Mouse (Mus musculus) forebrain, embryonic 14.5 days (tissue): ENCODE results near the gene Gm7030. TPM values are rescaled to one million over a fixed set of nuclear protein-coding genes. Genes with fewer than 3 reads are reported as not detected.
"Not testable (repeated sequence)": the region's sequence is repeated elsewhere in the genome, so short reads cannot be mapped to it uniquely, and the experiment has no call there.

Experiments
- ATAC-seq: fragments of 200-750 bp; cut with Nextera tagmentation; 2 replicates; pipeline ENCODE4 v1.8.0; 2017; ENCODE audit warnings: mild to moderate bottlenecking, moderate library complexity
- DNase-seq: peaks from one replicate; pipeline ENCODE4 v3.0.0-alpha.2; 2015; ENCODE audit warnings: low spot score
- H3K27ac ChIP-seq: fragments of 300-500 bp; sonication (generic); 2 replicates; pipeline ENCODE4 v1.5.1; 2014; ENCODE audit warnings: low read depth, mild to moderate bottlenecking, control low read depth, low read length, moderate library complexity
- H3K27me3 ChIP-seq: fragments of 300-500 bp; sonication (generic); replicated peaks from 2 replicates; pipeline ENCODE4 v1.6.1; 2014; ENCODE audit warnings: low read length, control low read depth, mixed read lengths; ENCODE audit not compliant: control insufficient read depth, insufficient read depth
- H3K36me3 ChIP-seq: fragments of 300-500 bp; sonication (generic); 2 replicates; pipeline ENCODE4 v1.6.1; 2014; ENCODE audit warnings: low read length, control low read depth; ENCODE audit not compliant: control insufficient read depth, insufficient read depth
- H3K4me1 ChIP-seq: fragments of 300-500 bp; sonication (generic); 2 replicates; pipeline ENCODE4 v1.6.1; 2014; ENCODE audit warnings: antibody characterized with exemption, low read length, control low read depth; ENCODE audit not compliant: control insufficient read depth, insufficient read depth
- H3K4me2 ChIP-seq: fragments of 300-500 bp; sonication (generic); 2 replicates; pipeline ENCODE4 v1.6.1; 2014; ENCODE audit warnings: mild to moderate bottlenecking, control low read depth, low read length
- H3K4me3 ChIP-seq: fragments of 300-500 bp; sonication (generic); 2 replicates; pipeline ENCODE4 v1.5.1; 2014; ENCODE audit warnings: low read depth, low read length, control low read depth
- H3K9ac ChIP-seq: fragments of 300-500 bp; sonication (generic); 2 replicates; pipeline ENCODE4 v1.6.1; 2014; ENCODE audit warnings: mild to moderate bottlenecking, low read length, control low read depth, moderate library complexity
- H3K9me3 ChIP-seq: fragments of 300-500 bp; sonication (generic); replicated peaks from 2 replicates; pipeline ENCODE4 v1.6.1; 2016; ENCODE audit warnings: low read length, control low read depth, mixed read lengths; ENCODE audit not compliant: control insufficient read depth
- WGBS: fragments of 180-500 bp; shearing (Covaris S2); extraction: QIAGEN DNeasy Blood & Tissue Kit; methylation state at CpG from one replicate; pipeline ENCODE4 v1.1.7; 2014; 5-methylcytosine and 5-hydroxymethylcytosine counted together
- polyA plus RNA-seq: library from polyadenylated mRNA; unstranded; fragments of >200 nt; fragmentation: Nextera tagmentation; extraction: Ambion mirVana; gene quantifications from 2 replicates; pipeline ENCODE4 v1.2.1, GENCODE M21; 2014

Gene Gm7030
- polyA plus RNA-seq, 1 experiment from 2014 or later = not detected

DNA sequence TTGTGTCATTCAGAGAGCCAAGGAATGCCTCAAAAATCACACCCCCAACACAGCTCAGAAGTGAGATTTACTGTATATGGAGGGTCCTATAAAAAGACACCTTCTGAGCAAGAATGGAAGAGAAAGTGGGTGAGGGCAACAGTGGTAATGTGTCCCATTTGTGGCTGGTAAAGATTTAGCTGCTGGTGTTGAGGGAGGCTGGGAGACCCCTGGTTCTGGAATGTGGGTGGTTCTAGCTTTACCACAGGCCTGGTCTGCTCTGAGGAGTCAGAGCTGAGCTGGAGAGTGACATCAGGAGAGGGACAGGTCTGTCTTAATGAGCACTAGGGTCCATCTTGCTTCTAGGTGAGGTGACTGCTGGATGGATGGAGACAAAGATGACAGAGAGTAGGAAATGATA lies 36.7 kb downstream of the Gm7030 start:
- H3K27ac ChIP-seq, H3K4me3 ChIP-seq, H3K4me1 ChIP-seq, ATAC-seq, DNase-seq, H3K4me2 ChIP-seq, H3K36me3 ChIP-seq, H3K9me3 ChIP-seq, H3K27me3 ChIP-seq, H3K9ac ChIP-seq: not testable (repeated sequence)

DNA sequence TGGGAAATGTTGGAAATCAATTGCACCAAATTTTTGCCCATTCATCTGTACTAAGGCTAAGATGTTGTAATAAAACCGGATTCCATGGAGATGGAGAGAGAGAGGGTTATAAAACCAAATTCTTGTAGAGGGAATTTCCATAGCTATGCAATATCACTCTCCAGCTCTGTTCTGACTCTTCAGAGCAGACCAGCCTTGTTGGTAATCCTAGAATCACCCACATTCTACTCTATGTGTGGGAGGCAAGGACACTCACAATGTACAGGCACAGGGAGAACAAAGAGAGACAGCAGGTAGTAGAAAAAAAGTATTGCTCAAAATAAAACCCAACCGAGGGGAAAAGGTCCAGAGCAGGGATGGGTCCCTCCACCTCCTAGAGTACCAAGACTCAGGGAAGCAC lies 37.3 kb downstream of the Gm7030 start:
- WGBS = no CpG with 5 or more reads among the region's 2 CpGs
- H3K4me1 ChIP-seq, H3K27ac ChIP-seq, H3K4me2 ChIP-seq, H3K9ac ChIP-seq, H3K9me3 ChIP-seq, ATAC-seq, DNase-seq, H3K36me3 ChIP-seq, H3K4me3 ChIP-seq, H3K27me3 ChIP-seq: not testable (repeated sequence)

DNA sequence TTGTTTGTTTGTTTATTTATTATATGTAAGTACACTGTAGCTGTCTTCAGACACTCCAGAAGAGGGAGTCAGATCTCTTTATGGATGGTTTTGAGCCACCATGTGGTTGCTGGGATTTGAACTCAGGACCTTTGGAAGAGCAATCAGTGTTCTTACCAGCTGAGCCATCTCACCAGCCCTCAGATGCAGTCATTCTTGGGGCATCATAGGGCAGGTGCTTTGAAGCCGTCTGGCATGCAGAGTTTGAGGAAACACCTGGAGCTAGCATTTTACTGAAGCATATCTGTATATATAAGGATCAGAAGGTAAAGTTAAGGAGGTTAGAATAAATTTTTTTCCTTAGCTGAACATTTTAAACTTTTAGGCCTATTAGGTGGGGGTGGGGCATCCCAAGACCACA lies 43.2 kb downstream of the Gm7030 start:
- H3K4me1 ChIP-seq, H3K27me3 ChIP-seq, H3K36me3 ChIP-seq, ATAC-seq, H3K9me3 ChIP-seq, H3K4me2 ChIP-seq, DNase-seq, H3K4me3 ChIP-seq, H3K9ac ChIP-seq, H3K27ac ChIP-seq: not testable (repeated sequence)
- 82% methylated on average over 1 of the region's 1 CpGs for WGBS

DNA sequence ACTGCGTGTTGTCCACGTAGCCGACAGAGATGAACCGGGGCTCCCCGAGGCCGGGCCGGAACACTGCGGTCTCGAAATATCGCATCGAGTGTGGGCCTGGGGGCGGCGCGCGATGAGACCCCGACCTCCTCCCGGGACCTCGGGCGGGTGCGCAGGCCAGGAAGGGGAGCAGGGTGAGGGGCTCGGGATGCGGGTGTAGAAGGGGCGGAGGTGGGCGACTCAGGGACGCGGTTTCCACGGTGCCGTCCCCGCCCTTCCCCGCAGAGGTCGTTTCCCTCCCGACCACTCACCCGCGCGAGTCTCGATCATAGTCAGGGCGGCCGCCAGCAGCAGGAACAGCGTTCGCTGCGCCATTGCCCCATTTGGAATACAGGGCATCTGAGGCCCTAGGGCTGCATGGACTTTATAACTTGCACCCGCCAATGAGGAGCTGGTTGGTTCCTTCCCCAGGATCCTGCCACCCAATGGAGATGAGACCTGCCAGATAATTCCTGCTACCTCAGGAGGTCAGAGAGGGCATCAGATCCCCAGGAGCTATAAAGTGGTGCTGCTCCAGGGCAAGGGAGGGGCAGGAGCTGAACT lies 45.3 kb downstream of the Gm7030 start:
- H3K27me3 ChIP-seq = no peaks in the 10 kb centered on the region
- ATAC-seq (peak; percentile 52), DNase-seq (peak; percentile 2)
- H3K36me3 ChIP-seq = no peaks in the 10 kb centered on the region
- H3K9ac ChIP-seq = peak overlapping the region; percentile 42
- H3K27ac ChIP-seq = no peak overlapping the region
- H3K4me3 ChIP-seq = peak overlapping the region; percentile 40
- WGBS = under 1% methylated on average over 32 of the region's 42 CpGs
- no peaks in the 10 kb centered on the region for H3K4me1 ChIP-seq
- peak overlapping the region; percentile 78 for H3K4me2 ChIP-seq
- H3K9me3 ChIP-seq = no peaks in the 10 kb centered on the region

DNA sequence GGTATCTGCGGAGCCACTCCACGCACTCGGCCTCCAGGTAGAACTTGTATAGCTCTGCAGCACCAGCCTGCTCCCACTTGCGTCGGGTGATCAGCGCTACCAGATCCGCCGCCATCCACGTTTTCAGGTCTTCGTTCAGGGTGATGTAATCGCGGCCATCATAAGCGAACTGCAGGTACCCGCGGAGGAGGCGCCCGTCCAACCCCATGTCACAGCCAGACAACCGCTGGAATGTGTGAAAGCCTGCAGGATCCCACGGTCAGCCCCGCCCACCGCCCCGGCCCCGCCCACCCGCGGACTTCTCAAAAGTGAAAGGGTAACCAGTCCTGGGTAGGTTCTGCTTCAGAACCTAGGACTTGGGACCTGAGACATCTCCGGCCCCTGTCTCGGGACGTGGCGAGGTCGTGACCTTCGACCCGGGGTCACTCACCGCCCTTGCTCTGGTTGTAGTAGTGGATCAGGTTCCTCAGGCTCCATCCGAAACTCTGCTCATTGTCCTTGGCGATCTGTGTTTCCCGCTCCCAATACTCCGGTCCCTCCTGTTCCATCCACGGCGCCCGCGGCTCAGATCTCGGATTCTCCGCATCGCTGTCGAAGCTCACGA lies 45.9 kb downstream of the Gm7030 start:
- no peak overlapping the region for H3K27ac ChIP-seq
- H3K9ac ChIP-seq = peak overlapping the region; percentile 42
- no peaks in the 10 kb centered on the region for H3K9me3 ChIP-seq
- H3K4me2 ChIP-seq = peak overlapping the region; percentile 78
- no peaks in the 10 kb centered on the region for H3K4me1 ChIP-seq
- DNase-seq (peak; percentile 42), ATAC-seq (peak; percentile 66)
- no peaks in the 10 kb centered on the region for H3K36me3 ChIP-seq
- peak overlapping the region; percentile 40 for H3K4me3 ChIP-seq
- no peaks in the 10 kb centered on the region for H3K27me3 ChIP-seq
- WGBS = under 1% methylated on average over 43 of the region's 46 CpGs

DNA sequence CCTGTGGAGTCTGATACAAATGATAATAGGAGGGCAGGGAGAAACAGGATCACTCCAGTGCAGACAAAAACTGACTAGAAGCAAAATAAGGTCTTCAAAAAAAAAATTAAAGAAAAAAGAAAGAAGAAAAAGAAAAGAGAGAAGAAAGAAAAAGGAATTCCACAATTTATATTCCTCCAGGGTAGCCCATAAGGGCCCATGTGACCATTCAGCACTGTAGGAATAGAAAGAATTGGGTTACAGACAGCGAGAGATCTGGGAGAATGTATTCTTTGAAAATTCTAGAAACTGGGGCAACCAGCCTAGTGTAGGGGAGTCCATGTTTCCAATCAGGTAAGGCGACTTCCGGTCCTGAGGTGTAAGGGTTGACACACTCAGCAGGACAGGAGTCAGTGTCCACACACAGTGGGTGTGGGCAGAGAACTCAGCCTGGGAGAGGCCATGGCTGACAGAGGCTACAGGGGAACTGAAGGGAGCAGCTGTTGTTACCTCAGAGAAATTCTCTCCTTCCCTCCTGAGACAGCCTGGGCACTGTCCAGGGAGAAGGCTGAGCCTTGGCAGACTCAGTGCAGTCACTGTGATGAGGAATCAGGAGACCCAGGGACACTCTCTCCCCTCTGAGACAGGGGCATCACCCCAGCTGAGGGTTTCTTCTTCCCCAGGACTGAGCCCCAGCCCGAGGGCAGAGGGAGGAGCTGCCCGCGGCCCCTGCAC lies 46.5 kb downstream of the Gm7030 start:
- H3K36me3 ChIP-seq, H3K4me1 ChIP-seq, H3K9me3 ChIP-seq, H3K27me3 ChIP-seq, DNase-seq, H3K27ac ChIP-seq, ATAC-seq: not testable (repeated sequence)
- Histone ChIP-seq H3K4me2 (peak overlapping the region; percentile 78), H3K4me3 (peak overlapping the region; percentile 40), H3K9ac (peak overlapping the region; percentile 42; the same call in 1 of the 2 replicates)
- 52% methylated on average over 3 of the region's 6 CpGs for WGBS

DNA sequence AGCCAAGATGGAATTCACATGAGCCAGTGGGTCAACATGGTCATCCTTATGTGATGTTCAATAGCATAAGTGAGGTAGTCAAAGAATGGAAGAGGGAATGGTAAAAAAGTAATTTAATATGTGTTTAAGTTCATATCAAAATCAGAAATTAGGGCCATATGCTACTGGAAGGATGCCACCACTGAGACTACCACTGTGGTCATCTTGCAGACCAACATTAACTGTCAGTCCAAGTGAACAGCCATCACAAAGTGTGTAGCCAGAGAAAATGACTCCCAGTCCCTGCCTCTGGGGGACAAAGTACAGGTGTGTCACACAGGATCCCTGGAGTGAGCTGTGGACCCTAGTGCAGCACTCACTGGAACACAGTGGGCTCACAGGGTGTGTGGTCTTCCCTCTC lies 47.3 kb downstream of the Gm7030 start:
- H3K27me3 ChIP-seq, H3K9me3 ChIP-seq, H3K36me3 ChIP-seq, ATAC-seq, H3K4me1 ChIP-seq, H3K4me2 ChIP-seq, DNase-seq, H3K27ac ChIP-seq, H3K9ac ChIP-seq, H3K4me3 ChIP-seq: not testable (repeated sequence)

DNA sequence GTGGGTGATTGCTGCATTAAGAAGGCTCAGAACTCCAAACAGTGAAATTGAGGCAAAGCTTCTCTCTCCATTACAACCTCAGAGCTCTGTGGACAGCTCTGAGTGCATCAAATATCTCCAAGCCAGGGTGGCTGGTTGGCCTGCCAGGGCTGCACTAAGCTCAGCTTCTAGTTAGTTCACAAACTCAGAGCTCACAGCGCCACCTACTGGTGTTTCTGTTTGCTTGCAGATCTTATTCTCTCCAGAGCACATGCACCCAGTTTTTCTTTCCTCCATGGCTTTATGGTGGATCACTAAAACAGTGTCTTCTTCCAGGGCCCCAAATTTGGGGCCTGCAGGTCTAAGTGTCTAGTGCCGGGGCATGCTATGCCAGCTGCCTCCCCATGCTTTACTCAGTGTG lies 68.4 kb downstream of the Gm7030 start:
- Histone ChIP-seq H3K27me3 (no peaks in the 10 kb centered on the region), H3K9ac (no peak overlapping the region), H3K4me3 (no peak overlapping the region), H3K4me2 (no peak overlapping the region), H3K4me1 (no peaks in the 10 kb centered on the region), H3K36me3 (no peaks in the 10 kb centered on the region), H3K9me3 (no peaks in the 10 kb centered on the region), H3K27ac (no peak overlapping the region)
- ATAC-seq (no peak), DNase-seq (peak; percentile 84)
- WGBS = 26% methylated on average over 2 of the region's 2 CpGs
